Mouse (Mus musculus): ENCODE results near the gene Oaf.
A peak's percentile ranks its signal among the peaks of the same experiment; 100 is the strongest.

Oaf gene

GRCm38 (mm10) chr9:43239712-43240593 lies at the start of gene Oaf:
Oaf (minus strand) TSS chr9:43239911.
- DNase-seq = peak; percentile 86

- DNase-seq = peak; percentile 70
Measured at GRCm38 (mm10) chr9:43286870-43287269, 47.2 kb upstream of the Oaf start.

GRCm38 (mm10) chr9:43285281-43285680 lies 45.6 kb upstream of the Oaf start:
- DNase-seq = no peak

- peak; percentile 77 for DNase-seq
Measured at GRCm38 (mm10) chr9:43284284-43284683, 44.6 kb upstream of the Oaf start.

GRCm38 (mm10) chr9:43273735-43274134 lies 34.0 kb upstream of the Oaf start:
- no peak for DNase-seq

GRCm38 (mm10) chr9:43271761-43272518 lies 32.2 kb upstream of the Oaf start:
- peak; percentile 30 for DNase-seq

- DNase-seq = peak; percentile 20
Measured at GRCm38 (mm10) chr9:43270723-43271252, 31.1 kb upstream of the Oaf start.

- no peak for DNase-seq
Measured at GRCm38 (mm10) chr9:43269166-43269565, 29.5 kb upstream of the Oaf start.

GRCm38 (mm10) chr9:43267357-43267756 lies 27.6 kb upstream of the Oaf start:
- peak; percentile 50 for DNase-seq

GRCm38 (mm10) chr9:43265194-43265593 lies 25.5 kb upstream of the Oaf start:
- no peak for DNase-seq

- peak; percentile 87 for DNase-seq
Measured at GRCm38 (mm10) chr9:43263946-43264451, 24.3 kb upstream of the Oaf start.

GRCm38 (mm10) chr9:43262811-43263550 lies 23.3 kb upstream of the Oaf start:
- peak; percentile 72 for DNase-seq

GRCm38 (mm10) chr9:43262390-43262789 lies 22.7 kb upstream of the Oaf start:
- peak; percentile 23 for DNase-seq

GRCm38 (mm10) chr9:43261941-43262340 lies 22.2 kb upstream of the Oaf start:
- DNase-seq = peak; percentile 43

- DNase-seq = no peak
Measured at GRCm38 (mm10) chr9:43261124-43261907, 21.6 kb upstream of the Oaf start.

GRCm38 (mm10) chr9:43260661-43261060 lies 20.9 kb upstream of the Oaf start:
- DNase-seq = no peak

GRCm38 (mm10) chr9:43253271-43253681 lies 13.6 kb upstream of the Oaf start:
- peak; percentile 30 for DNase-seq

- no peak for DNase-seq
Measured at GRCm38 (mm10) chr9:43252790-43253189, 13.1 kb upstream of the Oaf start.

GRCm38 (mm10) chr9:43251786-43252185 lies 12.1 kb upstream of the Oaf start:
- DNase-seq = no peak

- DNase-seq = no peak
Measured at GRCm38 (mm10) chr9:43246738-43247180, 7.0 kb upstream of the Oaf start.

GRCm38 (mm10) chr9:43245801-43246570 lies 6.3 kb upstream of the Oaf start:
- DNase-seq = no peak
